In the genomic region with DNA sequence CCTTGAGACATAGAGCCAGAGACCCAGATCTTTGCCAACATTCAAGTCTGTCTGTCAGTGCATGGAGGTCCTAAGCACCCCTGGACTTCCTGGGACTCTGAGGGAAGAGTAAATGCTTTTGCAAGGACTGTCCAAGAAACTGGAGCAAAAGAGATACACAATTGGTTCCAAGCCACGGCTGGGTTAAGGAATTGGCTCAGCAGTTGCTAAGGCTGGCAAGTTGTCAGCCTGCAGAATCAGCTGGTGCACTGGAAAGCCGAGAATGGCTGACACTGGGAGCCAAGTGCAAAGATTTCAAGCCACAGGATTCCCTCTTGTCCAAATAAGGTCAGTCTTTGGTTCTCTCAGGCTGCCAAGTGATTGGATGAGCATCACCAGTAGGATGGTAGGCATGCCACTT, we compare ENCODE assay signal across 12 mouse cellular contexts.
DNase-seq lines count a peak whose midpoint lies in the region; ATAC-seq and TF ChIP-seq lines count a peak whose summit lies in the region.
"Had no signal": no experiment of that assay in that cellular context is flagged by ENCODE, and none has a peak within 500 bp of the region (broad histone marks: within the 10 kb centered on the region; RNA-seq: fewer than 3 reads in every experiment).

No protein-coding gene starts in this region.

- H3K4me3 ChIP-seq in hindbrain, postnatal 0 days (ENCODE audit: low read length): no peak overlapping the region
- no peak overlapping the region for H3K4me3 ChIP-seq in hindbrain, embryonic 10.5 days
- H3K4me3 ChIP-seq in myocyte: no peak overlapping the region
- no peak overlapping the region for H3K4me3 ChIP-seq in left cerebral cortex, adult 2 months
- H3K4me3 ChIP-seq: embryonic facial prominence, embryonic 15.5 days; heart, embryonic 13.5 days had no signal

- no peaks in the 10 kb centered on the region for H3K36me3 ChIP-seq in hindbrain, postnatal 0 days (ENCODE audit: insufficient read depth, low read length)
- H3K36me3 ChIP-seq in hindbrain, embryonic 10.5 days: no peaks in the 10 kb centered on the region
- no peaks in the 10 kb centered on the region for H3K36me3 ChIP-seq in myocyte (ENCODE audit: control insufficient read depth, insufficient read depth)
- H3K36me3 ChIP-seq: embryonic facial prominence, embryonic 15.5 days; heart, embryonic 13.5 days had no signal

- 31% methylated on average over 2 of the region's 2 CpGs for WGBS in hindbrain, postnatal 0 days
- WGBS in hindbrain, embryonic 10.5 days: 70% methylated on average over 2 of the region's 2 CpGs

- no peaks in the 10 kb centered on the region for H3K27me3 ChIP-seq in hindbrain, postnatal 0 days (ENCODE audit: insufficient read depth, low read length)
- no peaks in the 10 kb centered on the region for H3K27me3 ChIP-seq in hindbrain, embryonic 10.5 days (ENCODE audit: insufficient read depth, poor library complexity, severe bottlenecking)
- no peaks in the 10 kb centered on the region for H3K27me3 ChIP-seq in myocyte (ENCODE audit: control insufficient read depth, insufficient read depth, insufficient read length)
- H3K27me3 ChIP-seq: embryonic facial prominence, embryonic 15.5 days; heart, embryonic 13.5 days had no signal

- TF ChIP-seq POLR2A in myocyte (IDR thresholded peaks at IDR 0.05; ENCODE audit: insufficient read length, low read depth): no peak

- H3K4me2 ChIP-seq in hindbrain, postnatal 0 days (ENCODE audit: low read depth, low read length): no peak overlapping the region
- no peak overlapping the region for H3K4me2 ChIP-seq in myocyte (ENCODE audit: low read depth)
- H3K4me2 ChIP-seq: embryonic facial prominence, embryonic 15.5 days; heart, embryonic 13.5 days; liver, embryonic 11.5 days had no signal

- TF ChIP-seq CTCF in hindbrain, postnatal 0 days (IDR thresholded peaks at IDR 0.05; ENCODE audit: low read depth): no peak
- TF ChIP-seq CTCF in left cerebral cortex, adult 2 months (IDR thresholded peaks at IDR 0.05): no peak

- no peak overlapping the region for H3ac ChIP-seq in myocyte (ENCODE audit: control insufficient read depth, insufficient read length)

- H3K9ac ChIP-seq in hindbrain, postnatal 0 days (replicated peaks; ENCODE audit: low read length): no peak overlapping the region
- H3K9ac ChIP-seq: embryonic facial prominence, embryonic 15.5 days; heart, embryonic 13.5 days had no signal

- H3K79me2 ChIP-seq in myocyte (ENCODE audit: control insufficient read depth, insufficient read depth): no peaks in the 10 kb centered on the region

- peak; percentile 75 for DNase-seq in hindbrain, postnatal 0 days (ENCODE audit: low spot score)
- DNase-seq in hindbrain, embryonic 10.5 days (ENCODE audit: low spot score): no peak
- DNase-seq in right cerebral cortex, postnatal 10 days (ENCODE audit: low spot score in 2 of 2): peak; percentile 65 to 68
- DNase-seq in right cerebral cortex, adult 2 months (ENCODE audit: low spot score in 2 of 2): no peak
- DNase-seq in cerebellum, adult 9-11 months: peak; percentile 51
- no peak for DNase-seq in left cerebral cortex, adult 2 months (ENCODE audit: extremely low spot score in 1 of 2, low spot score in 2 of 2)
- DNase-seq: spleen, adult 18-20 months had no signal

- H3K4me1 ChIP-seq in hindbrain, postnatal 0 days (ENCODE audit: insufficient read depth, low read length): peaks cover 6% of the 10 kb centered on the region; the same call in 1 of the 2 replicates
- 0 out of 2 replicates have a peak, but pooled peaks cover 3% of the 10 kb centered on the region for H3K4me1 ChIP-seq in hindbrain, embryonic 10.5 days (replicated peaks)
- H3K4me1 ChIP-seq: embryonic facial prominence, embryonic 15.5 days; heart, embryonic 13.5 days had no signal

- H3K27ac ChIP-seq in hindbrain, postnatal 0 days: no peak overlapping the region
- H3K27ac ChIP-seq in hindbrain, embryonic 10.5 days: no peak overlapping the region
- H3K27ac ChIP-seq in left cerebral cortex, adult 2 months: no peak overlapping the region
- H3K27ac ChIP-seq: embryonic facial prominence, embryonic 15.5 days; heart, embryonic 13.5 days had no signal

- no peak; the same call in 1 of the 2 replicates for ATAC-seq in hindbrain, postnatal 0 days
- no peak for ATAC-seq in megakaryocyte-erythroid progenitor cell, adult 5-6 weeks (replicated peaks; ENCODE audit: low FRiP score, low TSS enrichment, poor library complexity, severe bottlenecking)

- intact Hi-C loops in left cerebral cortex, adult 2 months (cut with DNase I): no loop called here

- H3K9me3 ChIP-seq in hindbrain, postnatal 0 days (ENCODE audit: low read length): no peaks in the 10 kb centered on the region
- no peaks in the 10 kb centered on the region for H3K9me3 ChIP-seq in hindbrain, embryonic 10.5 days
- H3K9me3 ChIP-seq: embryonic facial prominence, embryonic 15.5 days; heart, embryonic 13.5 days had no signal

TF ChIP-seq in myocyte, 11 proteins besides CTCF, POLR2A, EP300 and RAD21:
- TF ChIP-seq MYOG (IDR thresholded peaks at IDR 0.05; ENCODE audit: control insufficient read depth in 1 of 3, insufficient read depth in 1 of 3, insufficient read length in 2 of 3, low read depth in 2 of 3) (peak in 2 of 3 experiments; percentile 38 to 47), REST (IDR thresholded peaks at IDR 0.05; ENCODE audit: insufficient read depth, insufficient read length) (no peak), MYOD1 (IDR thresholded peaks at IDR 0.05; ENCODE audit: control insufficient read depth in 1 of 3, insufficient read length in 2 of 3, low read depth in 2 of 3) (peak in 1 of 3 experiments; percentile 19), SRF (IDR thresholded peaks at IDR 0.05; ENCODE audit: control insufficient read depth, insufficient read length, low read depth) (peak; percentile 87)

Comparison
In these comparisons a context has a peak if more than half of its experiments do, and no peak if none do; other contexts are left out.
1. DNase-seq: peak in hindbrain, postnatal 0 days (single experiment), right cerebral cortex, postnatal 10 days (2 of 2) and cerebellum, adult 9-11 months (single experiment); none in hindbrain, embryonic 10.5 days (single experiment), right cerebral cortex, adult 2 months (0 of 2) and left cerebral cortex, adult 2 months (0 of 2).